Mouse (Mus musculus): ENCODE data around the gene Galr3. TPM values are rescaled to one million over a fixed set of nuclear protein-coding genes. Genes with fewer than 3 reads are reported as not detected.
"Not testable (repeated sequence)": the region's sequence is repeated elsewhere in the genome, so short reads cannot be mapped to it uniquely, and the experiment has no call there.

The Galr3 gene
- polyA plus RNA-seq, 1 experiment from 2014 or later = not detected

GRCm38 (mm10) chr15:79027291-79028205, 14.1 kb upstream of the Galr3 start:
- Histone ChIP-seq H3K9ac (replicated peaks) (peak overlapping the region; percentile 99), H3K4me2 (replicated peaks) (peak overlapping the region; percentile 98), H3K4me1 (peaks cover 49% of the 10 kb centered on the region), H3K9me3 (no peaks in the 10 kb centered on the region), H3K4me3 (peak overlapping the region; percentile 76), H3K27ac (replicated peaks) (peak overlapping the region; percentile 95), H3K36me3 (no peaks in the 10 kb centered on the region), H3K27me3 (peaks cover 24% of the 10 kb centered on the region; the same call in 1 of the 2 replicates)
- peak; percentile 20; the same call in 1 of the 2 replicates for ATAC-seq (ENCODE audit: low FRiP score, low read depth)
- WGBS = 5% methylated on average over 41 of the region's 46 CpGs

GRCm38 (mm10) chr15:79028237-79028738, 13.4 kb upstream of the Galr3 start, which contains the start of gene H1f0:
Gene H1f0, plus strand, starts transcription at chr15:79028450.
- Histone ChIP-seq H3K36me3 (no peaks in the 10 kb centered on the region), H3K27ac (replicated peaks) (peak within 1 kb of the TSS; percentile 95), H3K4me2 (replicated peaks) (peak within 1 kb of the TSS; percentile 98), H3K4me3 (peak within 1 kb of the TSS; percentile 76), H3K27me3 (peaks cover 24% of the 10 kb centered on the region; the same call in 1 of the 2 replicates), H3K9ac (replicated peaks) (peak within 1 kb of the TSS; percentile 99), H3K4me1 (peaks cover 50% of the 10 kb centered on the region), H3K9me3 (no peaks in the 10 kb centered on the region)
- WGBS = under 1% methylated on average over 55 of the region's 58 CpGs
- peak; percentile 78 for ATAC-seq (ENCODE audit: low FRiP score, low read depth)

- WGBS = 32% methylated on average over 16 of the region's 16 CpGs
- Histone ChIP-seq H3K4me1 (peaks cover 50% of the 10 kb centered on the region), H3K4me3 (peak overlapping the region; percentile 76), H3K4me2 (replicated peaks) (peak overlapping the region; percentile 98), H3K27me3 (peaks cover 19% of the 10 kb centered on the region; the same call in 1 of the 2 replicates), H3K36me3 (no peaks in the 10 kb centered on the region), H3K9me3 (no peaks in the 10 kb centered on the region), H3K27ac (replicated peaks) (peak overlapping the region; percentile 95), H3K9ac (replicated peaks) (peak overlapping the region; percentile 99)
- ATAC-seq (ENCODE audit: low FRiP score, low read depth) = no peak
Measured at GRCm38 (mm10) chr15:79028823-79029484, 12.7 kb upstream of the Galr3 start.

GRCm38 (mm10) chr15:79029519-79030241, 12.0 kb upstream of the Galr3 start:
- Histone ChIP-seq H3K27me3 (peaks cover 16% of the 10 kb centered on the region; the same call in 1 of the 2 replicates), H3K9ac (replicated peaks) (peak overlapping the region; percentile 99), H3K4me2 (replicated peaks) (peak overlapping the region; percentile 98), H3K27ac (replicated peaks) (peak overlapping the region; percentile 61), H3K36me3 (no peaks in the 10 kb centered on the region), H3K4me1 (peaks cover 50% of the 10 kb centered on the region), H3K4me3 (peak overlapping the region; percentile 76), H3K9me3 (no peaks in the 10 kb centered on the region)
- WGBS = 12% methylated on average over 11 of the region's 11 CpGs
- no peak for ATAC-seq (ENCODE audit: low FRiP score, low read depth)

GRCm38 (mm10) chr15:79030551-79031435, 10.9 kb upstream of the Galr3 start:
- Histone ChIP-seq H3K4me1 (peaks cover 46% of the 10 kb centered on the region), H3K4me2 (replicated peaks) (peak overlapping the region; percentile 98), H3K4me3 (peak overlapping the region; percentile 76), H3K27ac (replicated peaks) (peak overlapping the region; percentile 61), H3K36me3 (no peaks in the 10 kb centered on the region), H3K27me3 (peaks cover 11% of the 10 kb centered on the region; the same call in 1 of the 2 replicates), H3K9me3 (no peaks in the 10 kb centered on the region), H3K9ac (replicated peaks) (peak overlapping the region; percentile 99)
- under 1% methylated on average over 52 of the region's 52 CpGs for WGBS
- peak; percentile 80 for ATAC-seq (ENCODE audit: low FRiP score, low read depth)

GRCm38 (mm10) chr15:79031908-79032307, 9.8 kb upstream of the Galr3 start:
- 86% methylated on average over 5 of the region's 5 CpGs for WGBS
- not testable (repeated sequence) for H3K27me3 ChIP-seq; H3K9me3 ChIP-seq; H3K9ac ChIP-seq (replicated peaks); H3K36me3 ChIP-seq; H3K27ac ChIP-seq (replicated peaks); H3K4me3 ChIP-seq; ATAC-seq (ENCODE audit: low FRiP score, low read depth)
- Histone ChIP-seq H3K4me1 (peaks cover 41% of the 10 kb centered on the region), H3K4me2 (replicated peaks) (0 out of 2 replicates have a peak overlapping the region, but pooled peaks have one; percentile 6)

- peaks cover 24% of the 10 kb centered on the region for H3K4me1 ChIP-seq
- no peak overlapping the region for H3K4me2 ChIP-seq (replicated peaks)
- ATAC-seq (ENCODE audit: low FRiP score, low read depth) = no peak
- H3K36me3 ChIP-seq = peaks cover 7% of the 10 kb centered on the region
- no peak overlapping the region for H3K27ac ChIP-seq (replicated peaks)
- 15% methylated on average over 14 of the region's 14 CpGs for WGBS
- no peak overlapping the region for H3K4me3 ChIP-seq
- no peak overlapping the region for H3K9ac ChIP-seq (replicated peaks)
- no peaks in the 10 kb centered on the region for H3K9me3 ChIP-seq
- H3K27me3 ChIP-seq = peaks cover 36% of the 10 kb centered on the region
Measured at GRCm38 (mm10) chr15:79037913-79038328, 3.8 kb upstream of the Galr3 start.

- no peak for ATAC-seq (ENCODE audit: low FRiP score, low read depth)
- Histone ChIP-seq H3K9me3 (no peaks in the 10 kb centered on the region), H3K4me1 (peaks cover 28% of the 10 kb centered on the region), H3K27ac (replicated peaks) (no peak overlapping the region), H3K4me2 (replicated peaks) (no peak overlapping the region), H3K9ac (replicated peaks) (no peak overlapping the region), H3K4me3 (no peak overlapping the region), H3K36me3 (peaks cover 7% of the 10 kb centered on the region), H3K27me3 (peaks cover 40% of the 10 kb centered on the region)
- 64% methylated on average over 10 of the region's 10 CpGs for WGBS
Measured at GRCm38 (mm10) chr15:79038331-79038730, 3.4 kb upstream of the Galr3 start.

GRCm38 (mm10) chr15:79038853-79039252, 2.8 kb upstream of the Galr3 start:
- Histone ChIP-seq H3K9me3 (no peaks in the 10 kb centered on the region), H3K4me2 (replicated peaks) (no peak overlapping the region), H3K27ac (replicated peaks) (no peak overlapping the region), H3K4me1 (peaks cover 28% of the 10 kb centered on the region), H3K9ac (replicated peaks) (no peak overlapping the region), H3K4me3 (no peak overlapping the region), H3K27me3 (peaks cover 46% of the 10 kb centered on the region), H3K36me3 (peaks cover 7% of the 10 kb centered on the region)
- peak; percentile 17; the same call in 1 of the 2 replicates for ATAC-seq (ENCODE audit: low FRiP score, low read depth)
- 18% methylated on average over 7 of the region's 7 CpGs for WGBS

GRCm38 (mm10) chr15:79040501-79041416, 926 bp upstream of the Galr3 start:
- ATAC-seq (ENCODE audit: low FRiP score, low read depth) = no peak
- 26% methylated on average over 24 of the region's 24 CpGs for WGBS
- Histone ChIP-seq H3K9ac (replicated peaks) (0 out of 2 replicates have a peak overlapping the region, but pooled peaks have one; percentile 28), H3K4me2 (replicated peaks) (peak overlapping the region; percentile 43), H3K4me1 (peaks cover 37% of the 10 kb centered on the region), H3K36me3 (peaks cover 7% of the 10 kb centered on the region), H3K27ac (replicated peaks) (no peak overlapping the region), H3K9me3 (no peaks in the 10 kb centered on the region), H3K27me3 (peaks cover 59% of the 10 kb centered on the region), H3K4me3 (peak overlapping the region; percentile 24)
